Mouse (Mus musculus): ENCODE results near the gene 1700012B07Rik. TPM values are rescaled to one million over a fixed set of nuclear protein-coding genes. Genes with fewer than 3 reads are reported as not detected.

The 1700012B07Rik gene
- 1.6 TPM in 1 of 2 replicates, not detected in the other for total RNA-seq (2017)

- no peak for ATAC-seq (ENCODE audit: extremely low read depth, insufficient number of reproducible peaks, low FRiP score, poor library complexity, severe bottlenecking)
These were observed at the start of gene 1700012B07Rik for GRCm38 (mm10) chr11:109827946-109828345. 1700012B07Rik (minus strand) TSS chr11:109828046.

- no peak for ATAC-seq (ENCODE audit: extremely low read depth, insufficient number of reproducible peaks, low FRiP score, poor library complexity, severe bottlenecking)
These were observed 48.9 kb upstream of the 1700012B07Rik start for GRCm38 (mm10) chr11:109876767-109877166.

GRCm38 (mm10) chr11:109875834-109876233, 48.0 kb upstream of the 1700012B07Rik start:
- ATAC-seq (ENCODE audit: extremely low read depth, insufficient number of reproducible peaks, low FRiP score, poor library complexity, severe bottlenecking) = peak; percentile 89

- ATAC-seq (ENCODE audit: extremely low read depth, insufficient number of reproducible peaks, low FRiP score, poor library complexity, severe bottlenecking) = peak; percentile 20; the same call in 1 of the 2 replicates
These were observed 47.6 kb upstream of the 1700012B07Rik start for GRCm38 (mm10) chr11:109875525-109875802.

GRCm38 (mm10) chr11:109874651-109875524, 47.0 kb upstream of the 1700012B07Rik start:
- ATAC-seq (ENCODE audit: extremely low read depth, insufficient number of reproducible peaks, low FRiP score, poor library complexity, severe bottlenecking) = no peak

DNA sequence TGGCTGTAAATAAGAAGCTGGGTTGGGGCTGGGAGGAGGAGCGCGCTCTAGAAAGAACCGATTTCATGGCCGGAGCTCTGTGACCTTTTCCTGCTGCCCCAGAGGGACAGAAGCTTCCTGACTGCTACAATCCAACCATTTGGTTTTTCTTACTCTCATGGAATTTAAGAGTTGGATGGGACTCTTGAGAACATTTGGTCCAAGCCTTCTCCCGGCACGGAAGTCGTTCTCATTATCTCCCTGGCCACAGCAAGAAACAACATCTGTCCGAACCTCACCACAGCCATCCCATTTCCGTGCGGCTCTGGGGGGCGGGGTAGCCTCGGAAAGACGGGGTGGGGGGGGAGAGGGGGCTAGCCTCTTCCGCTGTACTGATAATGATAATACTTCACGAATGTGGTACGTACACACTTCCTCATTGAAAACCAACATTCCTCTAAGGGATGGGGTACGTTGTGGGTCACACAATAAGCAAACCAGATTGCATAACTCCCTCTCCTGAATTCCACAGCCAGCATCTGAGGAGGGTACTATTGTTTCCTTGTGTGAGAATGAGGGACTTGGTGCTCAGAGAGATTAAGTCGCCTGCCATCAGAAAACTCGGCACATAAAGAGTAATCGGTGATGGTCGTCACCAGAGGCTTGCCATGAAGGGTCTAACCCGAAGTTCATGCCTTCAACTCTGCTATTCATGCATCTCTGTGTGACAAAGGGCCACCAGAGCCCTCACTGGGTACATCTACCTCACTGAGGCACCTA, 46.2 kb upstream of the 1700012B07Rik start:
- ATAC-seq (ENCODE audit: extremely low read depth, insufficient number of reproducible peaks, low FRiP score, poor library complexity, severe bottlenecking) = no peak

- ATAC-seq (ENCODE audit: extremely low read depth, insufficient number of reproducible peaks, low FRiP score, poor library complexity, severe bottlenecking) = no peak
These were observed 45.4 kb upstream of the 1700012B07Rik start for GRCm38 (mm10) chr11:109873161-109873775.

DNA sequence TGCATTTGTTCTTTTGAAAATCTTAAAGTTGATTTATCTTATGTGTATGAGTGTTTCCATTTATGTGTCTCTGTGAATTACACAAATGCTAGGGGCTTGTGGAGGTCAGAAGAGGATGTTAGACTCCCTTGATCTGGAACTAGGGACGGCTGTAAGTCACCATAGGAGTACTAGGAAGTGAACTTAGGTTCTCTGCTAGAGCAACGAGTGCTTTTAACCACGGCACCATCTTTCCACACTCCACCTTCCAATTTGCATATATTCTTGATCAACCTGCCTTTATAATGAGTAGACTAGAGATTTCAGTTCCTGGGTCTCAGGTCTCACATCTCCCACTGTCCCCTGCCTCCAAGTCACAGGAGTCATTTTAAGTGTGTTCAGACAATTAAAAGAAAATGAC, 44.8 kb upstream of the 1700012B07Rik start:
- no peak for ATAC-seq (ENCODE audit: extremely low read depth, insufficient number of reproducible peaks, low FRiP score, poor library complexity, severe bottlenecking)

DNA sequence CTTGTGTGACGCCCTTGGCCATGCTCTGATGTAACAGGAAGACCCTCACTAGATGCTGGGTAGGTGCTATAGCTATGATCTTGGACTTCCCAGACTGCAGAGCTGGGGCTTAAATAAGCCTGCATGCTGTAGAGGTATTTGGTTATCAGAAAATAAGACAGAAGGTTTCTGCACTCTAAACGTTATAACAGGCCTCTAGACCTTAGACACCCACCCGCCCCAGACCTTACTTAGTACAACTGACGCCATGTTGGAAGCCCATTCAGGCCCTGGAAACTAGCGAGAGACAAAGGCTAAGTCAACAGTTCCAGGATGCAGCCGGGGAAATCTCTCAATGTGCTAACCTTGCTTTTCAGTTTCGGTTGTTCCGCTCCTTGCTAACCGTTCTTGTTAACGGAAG, 44.2 kb upstream of the 1700012B07Rik start:
- ATAC-seq (ENCODE audit: extremely low read depth, insufficient number of reproducible peaks, low FRiP score, poor library complexity, severe bottlenecking) = no peak

- no peak for ATAC-seq (ENCODE audit: extremely low read depth, insufficient number of reproducible peaks, low FRiP score, poor library complexity, severe bottlenecking)
These were observed 40.0 kb upstream of the 1700012B07Rik start for GRCm38 (mm10) chr11:109867861-109868260.

DNA sequence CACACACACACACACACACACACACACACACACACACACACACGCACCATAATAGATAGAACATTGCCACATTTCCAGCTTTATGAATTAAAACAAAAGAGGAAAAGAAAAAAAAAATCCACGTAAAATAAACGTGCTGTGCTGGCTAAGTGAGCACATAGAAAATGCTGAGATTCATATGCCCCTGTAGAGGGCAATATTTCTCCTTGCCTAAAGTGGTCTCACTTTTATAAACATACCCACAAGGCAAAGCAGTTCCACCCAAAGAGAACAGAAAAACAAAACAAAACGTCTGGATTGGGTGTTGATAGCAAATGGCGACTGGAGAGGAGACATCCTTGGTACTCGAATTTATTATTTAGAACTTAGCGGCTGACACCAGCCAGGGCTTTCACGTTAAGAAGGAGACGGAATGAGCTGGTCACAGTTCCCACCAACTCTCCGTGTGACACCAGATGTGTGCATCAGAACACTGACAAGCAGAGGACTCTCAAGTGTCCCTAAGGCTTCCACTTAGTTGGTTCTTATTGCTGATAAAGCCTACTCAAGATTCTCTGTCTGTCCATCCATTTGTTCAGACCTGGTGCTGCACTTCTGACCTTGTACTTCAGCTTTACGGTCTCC, 38.8 kb upstream of the 1700012B07Rik start:
- ATAC-seq (ENCODE audit: extremely low read depth, insufficient number of reproducible peaks, low FRiP score, poor library complexity, severe bottlenecking) = no peak

- no peak for ATAC-seq (ENCODE audit: extremely low read depth, insufficient number of reproducible peaks, low FRiP score, poor library complexity, severe bottlenecking)
These were observed 37.7 kb upstream of the 1700012B07Rik start for GRCm38 (mm10) chr11:109865526-109865925.

GRCm38 (mm10) chr11:109863951-109864350, 36.1 kb upstream of the 1700012B07Rik start:
- no peak for ATAC-seq (ENCODE audit: extremely low read depth, insufficient number of reproducible peaks, low FRiP score, poor library complexity, severe bottlenecking)

- ATAC-seq (ENCODE audit: extremely low read depth, insufficient number of reproducible peaks, low FRiP score, poor library complexity, severe bottlenecking) = peak; percentile 50; the same call in 1 of the 2 replicates
These were observed 35.4 kb upstream of the 1700012B07Rik start for GRCm38 (mm10) chr11:109863194-109863746.

DNA sequence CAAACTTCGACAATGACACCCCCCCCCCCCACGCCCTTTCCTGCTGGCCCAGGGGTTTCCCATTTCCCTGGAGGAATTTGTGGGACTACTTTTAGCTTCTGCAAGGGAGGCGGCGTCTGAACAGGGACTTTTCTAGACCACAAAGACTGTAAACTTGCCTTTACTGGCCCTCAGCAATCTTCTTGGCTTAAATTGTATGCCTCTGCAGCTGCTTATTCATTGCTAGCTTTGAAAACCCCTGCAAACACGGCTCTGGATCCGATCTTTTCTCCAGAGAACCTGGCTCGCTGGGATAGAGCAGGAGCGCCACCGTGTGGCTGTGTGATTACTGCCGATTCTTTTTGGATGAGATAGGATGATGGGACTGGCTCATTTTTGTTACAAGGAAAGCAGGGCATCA, 32.7 kb upstream of the 1700012B07Rik start:
- ATAC-seq (ENCODE audit: extremely low read depth, insufficient number of reproducible peaks, low FRiP score, poor library complexity, severe bottlenecking) = peak; percentile 88

GRCm38 (mm10) chr11:109859939-109860469, 32.2 kb upstream of the 1700012B07Rik start:
- peak; percentile 76 for ATAC-seq (ENCODE audit: extremely low read depth, insufficient number of reproducible peaks, low FRiP score, poor library complexity, severe bottlenecking)

DNA sequence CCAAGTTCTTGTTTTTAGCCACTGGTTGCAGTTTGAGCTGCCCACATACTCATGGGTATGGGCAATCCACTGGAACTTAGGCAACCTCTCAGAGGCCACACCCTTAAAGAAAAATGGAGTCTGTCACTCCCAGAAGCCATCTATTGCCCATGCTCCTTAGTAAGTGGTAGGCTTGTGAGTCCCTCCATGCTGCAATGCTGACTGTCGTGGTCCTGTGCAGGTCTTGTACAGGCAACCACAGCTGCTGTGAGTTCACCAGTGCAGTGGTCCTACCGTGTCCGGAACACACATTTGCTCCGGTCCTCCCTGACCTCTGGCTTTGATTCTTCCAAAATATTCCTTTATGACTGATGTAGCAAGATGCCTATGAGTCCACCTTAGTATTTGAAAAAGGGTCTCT, 31.6 kb upstream of the 1700012B07Rik start:
- no peak for ATAC-seq (ENCODE audit: extremely low read depth, insufficient number of reproducible peaks, low FRiP score, poor library complexity, severe bottlenecking)

DNA sequence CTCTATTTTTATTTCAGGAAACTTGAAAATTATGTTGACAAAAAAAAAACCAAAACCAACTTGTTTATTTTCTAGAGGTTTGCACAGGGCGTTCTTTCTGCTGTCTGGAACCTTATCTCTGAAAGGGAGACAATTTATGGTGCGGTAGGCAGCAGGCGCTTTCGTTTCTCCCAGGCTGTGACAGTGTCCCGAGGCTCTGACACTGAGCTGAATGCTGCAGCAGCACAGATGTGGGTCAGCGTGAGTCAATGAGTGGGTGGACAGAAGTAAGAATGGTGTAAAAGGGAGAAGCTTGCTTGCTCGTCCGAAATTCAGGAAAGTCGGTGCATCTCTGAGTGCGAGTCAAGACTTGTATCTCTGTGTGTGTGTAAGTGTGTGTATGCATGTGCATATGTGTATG, 29.2 kb upstream of the 1700012B07Rik start:
- no peak for ATAC-seq (ENCODE audit: extremely low read depth, insufficient number of reproducible peaks, low FRiP score, poor library complexity, severe bottlenecking)

DNA sequence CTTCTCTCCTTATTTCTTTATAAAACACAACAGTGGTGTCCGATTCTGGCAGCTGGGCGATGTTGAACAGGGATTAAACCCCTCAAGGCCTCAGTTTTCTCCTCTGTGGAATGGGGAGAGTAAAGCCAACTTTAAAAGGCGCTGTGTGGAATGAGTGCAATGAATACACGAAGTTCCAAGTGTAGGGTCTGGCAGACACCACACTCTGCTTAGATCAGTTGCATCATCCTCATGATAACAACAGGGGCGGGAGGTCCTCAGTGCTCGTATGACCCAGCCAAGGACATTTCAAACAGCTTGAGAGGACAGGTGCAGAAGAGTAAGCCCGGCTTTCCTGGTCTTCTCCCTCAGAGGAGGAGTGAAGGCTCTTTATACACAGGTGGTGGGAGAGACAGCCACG, 26.2 kb upstream of the 1700012B07Rik start:
- no peak for ATAC-seq (ENCODE audit: extremely low read depth, insufficient number of reproducible peaks, low FRiP score, poor library complexity, severe bottlenecking)
